Mouse (Mus musculus): ENCODE measurements around the gene Scgb3a1.

Gene Scgb3a1

DNA sequence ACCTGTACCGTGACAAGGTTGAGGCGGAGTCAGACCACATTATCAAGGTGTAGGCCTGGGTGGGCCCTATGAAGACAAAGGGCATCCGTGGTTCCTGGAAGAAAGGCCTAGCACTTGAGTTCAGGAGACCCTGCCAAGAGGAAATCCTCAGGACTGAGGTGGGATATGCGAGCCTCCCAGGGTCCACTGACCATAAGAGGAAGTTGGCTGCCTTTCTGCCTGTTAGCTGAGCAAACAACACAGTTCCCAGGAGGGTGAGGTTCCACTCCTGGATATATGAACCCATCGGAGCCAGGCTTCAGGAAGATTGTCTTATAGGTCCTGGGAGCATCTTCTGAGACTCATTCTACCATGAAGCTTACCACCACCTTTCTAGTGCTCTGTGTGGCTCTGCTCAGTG is at the start of gene Scgb3a1:
Gene Scgb3a1 (plus strand): TSS at position 301 of the 400 bp plus-strand sequence.
- in situ Hi-C loops (cut with MboI, MseI): no loop called here

DNA sequence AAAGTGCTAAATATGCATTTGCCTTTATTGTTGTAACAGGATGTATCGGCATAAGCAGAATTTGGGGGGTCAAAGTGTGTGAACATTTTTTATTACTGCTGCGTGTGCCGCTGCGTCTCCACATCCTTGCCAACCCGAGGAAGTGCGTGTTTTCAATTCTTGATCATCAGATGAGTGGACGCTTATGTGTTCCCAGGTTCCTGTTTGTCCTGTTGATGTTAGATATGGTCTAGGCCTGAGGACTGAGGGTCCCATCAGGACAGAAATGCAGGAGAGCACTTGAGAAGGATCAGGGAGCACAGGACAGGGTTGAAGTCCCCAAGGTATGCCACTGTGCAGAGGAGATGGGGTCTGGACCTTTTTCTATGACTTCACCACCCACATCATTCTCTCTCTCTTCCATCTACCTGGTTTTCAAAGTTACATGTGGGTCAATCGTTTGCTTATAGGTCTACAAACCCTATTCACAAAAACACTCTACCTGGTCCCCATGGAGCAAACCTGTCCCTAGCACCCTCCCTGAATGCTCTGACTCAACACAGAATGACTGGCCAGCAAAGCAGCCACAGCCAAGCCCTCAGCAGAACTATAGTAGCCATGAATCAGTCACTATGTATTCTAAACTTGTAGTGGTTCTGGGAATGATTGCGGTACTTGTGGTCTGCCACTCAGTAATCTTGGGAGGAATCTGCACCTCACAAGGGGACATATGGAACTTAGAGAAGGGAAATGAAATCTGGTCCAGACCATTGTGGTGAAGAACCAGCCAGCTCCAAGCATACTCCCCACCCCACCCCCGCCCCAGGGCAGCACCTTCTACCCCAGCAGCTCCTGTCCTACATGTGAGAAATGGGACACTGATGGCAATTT is 47.3 kb upstream of the Scgb3a1 start:
- in situ Hi-C loops (cut with MboI, MseI): no loop called here

GRCm38 (mm10) chr11:49618476-49618875 is 44.9 kb upstream of the Scgb3a1 start:
- in situ Hi-C loops (cut with MboI, MseI): no loop called here

- in situ Hi-C loops (cut with MboI, MseI): no loop called here
Measured at GRCm38 (mm10) chr11:49621953-49622352, 41.5 kb upstream of the Scgb3a1 start.

GRCm38 (mm10) chr11:49624156-49624555 is 39.3 kb upstream of the Scgb3a1 start:
- in situ Hi-C loops (cut with MboI, MseI): no loop called here

DNA sequence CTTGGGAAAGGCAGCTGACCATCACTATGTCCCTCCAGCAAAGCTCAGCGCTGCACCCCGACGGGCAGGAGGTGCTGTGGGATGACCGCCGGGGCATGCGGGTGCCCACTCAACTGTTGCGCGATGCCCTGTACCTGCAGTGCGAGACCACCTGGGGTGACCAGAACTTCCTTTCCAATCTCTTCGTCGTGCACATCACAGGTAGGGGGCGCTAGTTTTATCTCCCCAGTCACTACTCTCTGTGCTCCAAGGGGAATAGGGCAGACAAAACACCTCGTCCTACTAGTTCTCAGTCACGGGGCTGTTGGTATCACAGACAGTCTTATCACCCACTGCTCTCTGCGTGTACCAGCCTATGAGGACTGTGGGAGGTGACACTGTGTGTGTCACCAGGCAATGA is 37.5 kb upstream of the Scgb3a1 start:
- in situ Hi-C loops (cut with MboI, MseI): no loop called here

DNA sequence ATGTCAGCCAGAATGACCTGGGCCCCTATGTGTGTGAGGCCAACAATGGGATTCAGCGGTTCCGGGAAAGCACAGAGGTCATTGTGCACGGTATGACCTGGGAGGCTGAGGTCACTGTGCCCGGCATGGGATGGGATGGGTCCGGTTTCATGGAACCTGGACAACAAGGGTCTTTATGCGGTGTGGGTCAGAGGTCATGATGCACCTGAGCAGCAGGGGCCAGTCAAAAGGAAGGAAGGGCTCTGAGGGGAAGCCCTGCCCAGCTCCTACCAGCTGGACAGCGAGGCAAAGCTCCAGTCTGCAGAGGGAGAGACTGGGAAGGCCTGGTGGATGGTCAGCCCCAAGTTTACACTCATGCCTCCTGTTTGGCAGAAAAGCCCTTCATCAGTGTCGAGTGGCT is 36.7 kb upstream of the Scgb3a1 start:
- in situ Hi-C loops (cut with MboI, MseI): no loop called here

DNA sequence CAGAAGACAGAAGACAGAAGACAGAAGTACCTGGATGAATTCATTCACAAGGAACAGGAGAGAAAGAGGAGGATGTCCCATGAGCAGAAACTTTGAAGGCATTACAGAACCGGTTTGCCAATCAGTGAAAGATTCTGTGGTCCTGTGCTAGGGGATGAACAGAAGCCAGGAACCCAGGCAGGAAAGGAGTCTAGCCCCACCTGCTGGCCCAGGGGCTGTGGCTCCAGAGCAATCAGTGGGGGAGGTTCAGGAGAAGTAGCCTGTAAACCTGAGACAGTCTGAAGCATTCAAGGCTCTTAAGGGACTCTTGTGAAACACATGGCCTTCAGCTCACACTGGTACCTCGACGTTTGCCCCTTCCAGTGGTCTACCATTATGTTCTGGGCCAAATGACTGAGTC is 32.3 kb upstream of the Scgb3a1 start:
- in situ Hi-C loops (cut with MboI, MseI): no loop called here

DNA sequence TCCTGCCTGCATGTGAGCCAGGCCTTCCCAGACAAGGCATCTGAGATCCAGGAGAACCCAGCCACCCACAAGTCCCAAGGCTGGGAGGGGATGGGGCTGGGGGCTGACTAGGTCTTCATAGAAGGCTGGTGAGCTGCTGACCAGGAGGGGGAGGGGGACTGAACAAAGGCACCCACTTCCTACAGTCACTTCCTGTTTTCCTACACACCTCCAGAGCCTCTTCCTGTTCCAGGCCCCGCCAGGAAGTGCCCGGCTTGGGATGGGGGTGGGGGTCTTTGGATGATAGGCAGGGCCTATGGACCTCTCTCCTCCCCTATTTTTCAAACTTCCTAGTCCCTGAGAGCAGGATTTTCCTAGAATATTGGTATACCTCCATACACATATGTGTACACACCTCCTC is 31.2 kb upstream of the Scgb3a1 start:
- in situ Hi-C loops (cut with MboI, MseI): no loop called here

DNA sequence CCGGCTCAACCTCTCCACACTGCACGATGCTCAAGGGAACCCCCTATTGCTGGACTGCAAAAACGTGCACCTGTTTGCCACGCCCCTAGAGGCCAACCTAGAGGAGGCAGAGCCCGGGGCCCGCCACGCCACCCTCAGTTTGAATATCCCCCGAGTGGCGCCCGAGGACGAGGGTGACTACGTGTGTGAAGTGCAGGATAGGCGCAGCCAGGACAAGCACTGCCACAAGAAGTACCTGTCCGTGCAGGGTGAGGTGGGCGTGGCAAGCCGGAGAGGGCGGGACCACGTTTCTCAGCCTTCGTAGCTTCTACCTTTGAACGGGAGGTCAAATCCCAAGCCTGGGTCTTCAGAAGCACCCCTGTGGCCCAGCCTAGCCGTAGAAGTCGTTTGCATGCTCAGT is 29.3 kb upstream of the Scgb3a1 start:
- in situ Hi-C loops (cut with MboI, MseI): no loop called here

DNA sequence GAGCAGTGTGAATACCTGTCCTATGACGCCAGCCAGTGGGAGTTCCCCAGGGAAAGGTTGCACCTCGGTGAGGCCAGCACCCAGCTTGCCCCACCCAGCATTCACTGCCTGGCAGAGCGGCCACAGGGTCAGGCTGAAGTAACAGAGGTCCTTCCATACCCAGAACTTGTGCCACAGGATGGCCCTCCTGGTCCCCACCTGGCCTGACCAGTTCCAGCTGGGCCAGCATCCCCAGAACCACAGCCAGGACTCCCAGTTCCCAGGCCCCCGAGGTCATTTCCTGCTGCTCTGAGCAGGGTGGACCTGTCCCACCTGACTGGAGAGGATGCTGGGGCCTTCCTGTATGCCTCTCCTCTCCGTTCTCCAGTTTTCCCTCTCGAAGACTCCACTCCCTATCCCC is 27.7 kb upstream of the Scgb3a1 start:
- in situ Hi-C loops (cut with MboI, MseI): no loop called here

DNA sequence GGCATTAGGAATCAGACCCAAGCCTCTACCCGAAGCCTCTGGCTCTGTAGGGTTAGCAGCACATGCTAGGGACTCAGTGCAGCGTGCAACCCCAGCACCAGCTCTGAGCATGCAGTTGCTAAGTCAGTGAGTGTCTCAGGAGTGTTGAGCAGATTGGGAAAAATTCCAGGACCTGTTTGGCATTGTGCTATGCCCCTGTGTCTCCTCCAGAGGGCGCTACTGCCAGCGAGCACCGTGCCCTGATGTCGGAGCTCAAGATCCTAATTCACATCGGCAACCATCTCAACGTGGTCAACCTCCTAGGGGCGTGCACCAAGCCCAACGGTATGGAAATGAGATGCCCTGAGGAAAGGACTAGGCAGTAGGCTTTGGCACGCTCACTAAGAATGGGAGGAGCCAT is 27.0 kb upstream of the Scgb3a1 start:
- in situ Hi-C loops (cut with MboI, MseI): no loop called here

GRCm38 (mm10) chr11:49645677-49646076 is 17.7 kb upstream of the Scgb3a1 start:
- in situ Hi-C loops (cut with MboI, MseI): no loop called here

DNA sequence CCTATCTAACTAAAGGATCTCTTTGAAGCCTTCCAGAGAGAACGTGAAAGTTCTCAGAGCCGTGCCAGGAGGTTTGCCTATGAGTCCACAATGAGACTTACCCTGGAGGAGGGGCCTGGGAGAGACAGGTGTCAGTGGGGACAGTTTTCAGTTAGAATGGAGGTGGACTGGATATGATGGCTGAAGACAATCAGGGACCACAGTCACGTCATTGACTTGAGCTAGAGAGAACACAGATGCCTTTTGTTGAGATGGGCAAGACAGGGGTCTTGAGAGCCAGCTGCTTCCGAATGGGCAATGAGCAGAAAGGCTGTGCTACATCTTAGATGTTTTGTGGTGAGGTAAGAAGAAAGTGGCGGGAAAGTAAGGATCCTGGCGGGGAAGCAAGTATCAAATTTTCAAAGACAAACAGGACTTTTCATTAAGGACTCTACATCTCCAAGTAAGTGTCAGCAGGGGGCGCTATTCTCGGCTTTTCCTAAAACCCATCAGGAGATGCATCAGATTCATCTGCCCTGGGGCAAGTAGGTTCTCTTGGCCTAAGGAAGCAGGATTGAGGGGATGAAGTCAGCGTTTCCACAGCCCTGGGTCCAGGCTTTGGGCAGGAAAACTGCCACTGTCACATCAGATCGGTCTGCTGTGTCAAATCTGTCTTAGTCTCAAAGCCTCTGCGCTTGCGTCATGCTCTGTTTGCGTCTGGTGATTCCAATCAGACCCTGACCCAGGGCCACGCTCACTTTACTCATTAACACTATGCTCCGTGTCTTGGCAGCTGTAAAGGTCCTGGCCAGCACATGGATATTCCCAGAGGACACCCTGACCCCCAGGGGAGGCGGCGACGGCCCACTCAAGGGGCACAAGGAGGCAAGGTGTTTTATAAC is 13.1 kb upstream of the Scgb3a1 start:
- in situ Hi-C loops (cut with MboI, MseI): loop anchor here (10.0 kb wide), 1 partner anchor 194 kb away; the partner anchor contains the start of gene Mapk9

- in situ Hi-C loops (cut with MboI, MseI): loop anchor here (10.0 kb wide), 1 partner anchor 194 kb away; the partner anchor contains the start of gene Mapk9
Measured at GRCm38 (mm10) chr11:49650994-49651761, 12.2 kb upstream of the Scgb3a1 start.

DNA sequence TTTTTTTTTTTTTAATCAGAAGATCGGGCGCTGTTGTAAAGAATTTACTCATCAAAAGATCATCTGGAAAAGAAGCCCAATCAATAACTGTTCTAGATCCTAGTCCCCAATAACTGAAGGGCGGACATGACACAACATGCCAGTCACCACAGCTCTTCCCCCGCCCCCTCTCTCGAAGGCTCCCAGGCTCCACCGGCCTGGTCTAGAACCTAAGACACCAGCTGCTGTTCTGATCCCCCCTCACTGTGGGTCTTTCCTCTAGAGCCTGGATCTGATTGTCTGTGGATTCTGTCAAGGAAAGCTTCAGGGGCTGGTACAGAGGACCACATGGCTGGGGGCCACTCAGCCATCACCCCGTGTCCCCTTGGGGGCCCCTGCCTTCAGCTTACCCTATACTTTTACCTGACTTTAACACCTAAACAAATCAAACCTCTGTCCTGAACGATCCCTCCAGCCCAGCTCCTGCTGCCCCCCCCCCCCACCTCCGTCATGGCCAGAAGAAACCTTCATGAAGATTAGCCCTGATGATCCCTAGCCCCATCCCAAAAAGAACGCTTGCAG is 11.6 kb upstream of the Scgb3a1 start:
- in situ Hi-C loops (cut with MboI, MseI): loop anchor here (10.0 kb wide), 1 partner anchor 193 kb away; the partner anchor contains the start of gene Mapk9

DNA sequence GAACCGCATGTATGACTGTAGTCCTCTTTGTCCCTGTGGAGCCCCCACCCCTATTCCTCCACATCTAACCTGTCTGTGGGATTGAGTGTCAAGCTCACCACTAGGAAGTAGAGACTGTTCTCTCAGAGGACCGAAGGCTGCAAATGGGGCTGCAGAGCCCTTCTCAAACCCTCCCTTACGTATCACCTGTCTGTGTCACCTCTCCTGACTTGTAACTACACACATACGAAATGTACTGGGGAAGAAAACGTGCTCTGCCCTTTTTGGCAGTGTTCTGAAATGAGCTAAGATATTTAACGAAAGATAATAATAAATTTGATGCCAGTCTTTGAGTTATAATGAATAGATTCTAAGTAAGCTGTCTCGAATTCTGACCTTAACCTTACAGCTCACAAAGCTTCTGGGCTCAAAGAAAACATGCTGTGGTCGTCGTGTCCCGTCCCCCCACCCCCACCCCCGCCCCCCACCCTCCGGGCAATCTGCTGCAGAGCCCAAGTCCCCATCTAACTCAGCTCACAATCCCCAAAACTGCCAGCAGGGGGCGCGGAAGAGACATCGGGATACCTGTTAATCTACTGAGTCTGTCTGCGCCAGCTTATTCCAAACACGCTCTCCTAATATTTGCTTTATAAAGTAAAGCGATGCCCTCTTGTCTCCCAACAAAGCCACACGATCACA is 10.9 kb upstream of the Scgb3a1 start:
- in situ Hi-C loops (cut with MboI, MseI): loop anchor here (10.0 kb wide), 1 partner anchor 192 kb away; the partner anchor contains the start of gene Mapk9

DNA sequence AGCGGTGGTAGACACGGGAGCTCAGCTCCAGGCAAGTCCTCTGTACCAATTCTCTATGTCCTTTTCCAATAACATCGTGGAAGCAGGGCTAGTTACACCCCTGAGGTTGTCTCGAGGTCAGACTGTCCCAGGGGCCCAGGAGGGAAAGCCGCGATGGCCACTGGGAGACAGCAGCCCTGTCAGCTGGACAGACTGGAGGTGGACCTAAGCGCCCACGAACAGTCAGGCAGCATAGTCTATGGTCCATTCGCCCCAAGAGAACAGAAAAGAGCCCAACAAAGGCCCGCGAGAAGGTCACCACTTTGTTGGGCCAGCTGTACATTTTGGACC is 10.4 kb upstream of the Scgb3a1 start:
- in situ Hi-C loops (cut with MboI, MseI): loop anchor here (10.0 kb wide), 1 partner anchor 192 kb away; the partner anchor contains the start of gene Mapk9

DNA sequence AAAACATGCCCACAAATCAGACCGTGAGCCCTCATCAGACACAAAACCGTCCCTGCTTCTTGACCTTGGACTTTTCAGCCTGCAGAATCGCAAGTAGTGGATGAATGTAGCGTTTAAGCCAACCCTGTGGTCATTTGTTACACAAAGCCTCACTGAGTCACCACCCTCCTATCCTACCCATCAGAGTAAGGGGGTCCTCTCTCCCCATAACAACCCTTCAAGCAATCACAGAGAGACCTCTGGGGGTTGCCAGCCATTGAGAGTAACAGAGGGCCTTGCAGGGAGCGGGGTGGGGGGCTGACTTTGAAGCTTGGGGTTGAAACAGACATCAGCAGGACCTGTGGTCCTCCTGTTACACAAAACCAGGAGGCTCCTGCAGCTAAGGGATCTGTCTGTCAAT is 8.8 kb upstream of the Scgb3a1 start:
- in situ Hi-C loops (cut with MboI, MseI): loop anchor here (10.0 kb wide), 1 partner anchor 190 kb away; the partner anchor contains the start of gene Mapk9

- in situ Hi-C loops (cut with MboI, MseI): loop anchor here (10.0 kb wide), 1 partner anchor 189 kb away; the partner anchor contains the start of gene Mapk9
Measured at GRCm38 (mm10) chr11:49655501-49655900, 7.9 kb upstream of the Scgb3a1 start.

Data from T-helper 2 cell (primary cell).